Mouse (Mus musculus): ENCODE results near the gene Txnip. TPM values are rescaled to one million over a fixed set of nuclear protein-coding genes. Genes with fewer than 3 reads are reported as not detected.
A peak's percentile ranks its signal among the peaks of the same experiment; 100 is the strongest.
"Not testable (repeated sequence)": the region's sequence is repeated elsewhere in the genome, so short reads cannot be mapped to it uniquely, and the experiment has no call there.

The Txnip gene
- total RNA-seq, 2 experiments from 2014 or later: 343 to 504 TPM

DNA sequence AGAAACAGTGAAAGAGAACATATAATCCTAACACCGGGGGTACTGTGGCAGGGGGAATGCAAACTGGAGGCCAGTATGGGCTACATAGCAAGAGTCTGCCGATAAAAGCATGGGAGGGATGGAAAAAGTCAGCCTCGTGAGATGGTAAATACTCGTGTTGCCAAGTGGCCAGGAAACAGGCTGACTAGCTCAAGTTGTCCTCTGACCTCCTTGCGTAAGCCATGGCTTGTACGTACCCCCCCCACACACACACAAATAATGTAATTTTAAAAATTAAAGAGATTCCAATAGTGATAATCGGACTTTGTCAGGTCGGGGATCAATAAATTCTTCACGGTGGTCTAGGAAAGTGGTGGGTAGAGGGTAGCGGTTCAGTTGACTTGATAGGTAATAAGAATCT, 35.6 kb downstream of the Txnip start:
- DNase-seq: peak; percentile 28

GRCm38 (mm10) chr3:96593790-96594560, 36.2 kb downstream of the Txnip start, which contains the start of gene Polr3gl:
Gene Polr3gl, minus strand, starts transcription at chr3:96594181.
- DNase-seq: peak; percentile 92

DNA sequence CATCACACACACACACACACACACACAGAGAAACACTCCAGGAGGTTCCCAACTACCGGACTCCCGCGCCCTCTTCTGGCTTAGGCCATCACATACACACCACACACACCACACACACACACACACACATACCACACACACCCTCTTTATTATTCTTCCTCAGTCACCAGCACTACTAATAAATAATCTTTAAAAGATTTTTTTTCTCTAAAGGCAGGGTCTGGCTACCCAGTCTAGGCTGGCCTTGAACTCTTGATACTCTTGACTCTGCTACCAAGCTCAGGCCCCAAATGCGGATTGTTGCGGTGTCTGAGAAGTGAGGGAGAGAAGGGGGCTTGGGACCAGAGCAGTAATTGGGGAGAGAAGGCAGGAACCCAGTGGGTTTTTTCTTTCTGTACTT, 37.1 kb downstream of the Txnip start:
- DNase-seq: no peak

- DNase-seq: no peak
These were observed 37.9 kb downstream of the Txnip start for GRCm38 (mm10) chr3:96595661-96596060.

DNA sequence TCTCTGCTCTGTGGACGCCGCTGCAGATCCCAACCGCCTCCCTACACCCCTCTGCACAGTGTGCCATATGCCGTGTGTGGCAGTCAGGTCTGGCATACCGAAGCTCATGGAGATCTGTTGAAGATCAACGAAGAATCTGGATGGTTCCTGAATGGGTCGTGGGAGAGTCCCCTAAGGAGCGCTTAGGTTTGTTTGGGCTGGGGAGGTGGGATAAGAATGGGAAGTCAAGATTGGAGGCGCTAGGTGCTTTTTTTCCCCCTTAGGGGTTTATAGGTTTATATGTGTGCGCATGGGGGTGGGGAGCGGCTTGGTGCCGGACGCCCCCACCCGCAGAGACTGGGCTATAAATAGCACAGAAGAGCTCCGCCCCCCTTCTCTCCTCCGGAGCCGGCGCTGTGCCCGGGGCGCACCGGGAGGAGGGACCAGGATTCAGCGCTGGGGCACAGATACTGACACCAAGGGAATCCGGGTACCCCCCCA, 38.5 kb downstream of the Txnip start, which contains the start of gene Ankrd34a:
TSS of gene Ankrd34a (plus strand) at position 409 of the 480 bp plus-strand sequence.
- DNase-seq: peak; percentile 52

DNA sequence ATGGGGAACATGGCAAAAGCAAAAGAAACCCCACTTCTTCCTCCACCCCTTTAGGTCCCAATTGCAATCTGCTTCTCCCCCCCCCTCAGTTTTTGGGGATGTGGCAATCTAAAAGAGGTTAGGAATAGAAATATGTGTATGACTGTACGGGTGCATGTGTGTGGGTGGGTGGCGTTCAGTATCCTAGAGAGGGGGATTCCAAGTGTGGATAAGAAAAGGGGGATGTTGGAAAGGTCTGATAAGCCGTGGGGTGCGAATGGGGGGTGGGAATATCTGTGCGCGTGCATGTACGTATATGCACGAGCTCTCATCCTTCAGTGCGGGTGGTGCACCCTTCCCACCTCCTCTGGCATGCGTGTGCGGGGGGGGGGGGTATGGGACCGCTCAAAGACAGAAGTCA, 39.1 kb downstream of the Txnip start:
- DNase-seq: no peak

- peak; percentile 26 for DNase-seq
These were observed 39.7 kb downstream of the Txnip start for GRCm38 (mm10) chr3:96597435-96597891.

GRCm38 (mm10) chr3:96598156-96599068, 40.7 kb downstream of the Txnip start:
- DNase-seq: peak; percentile 76

DNA sequence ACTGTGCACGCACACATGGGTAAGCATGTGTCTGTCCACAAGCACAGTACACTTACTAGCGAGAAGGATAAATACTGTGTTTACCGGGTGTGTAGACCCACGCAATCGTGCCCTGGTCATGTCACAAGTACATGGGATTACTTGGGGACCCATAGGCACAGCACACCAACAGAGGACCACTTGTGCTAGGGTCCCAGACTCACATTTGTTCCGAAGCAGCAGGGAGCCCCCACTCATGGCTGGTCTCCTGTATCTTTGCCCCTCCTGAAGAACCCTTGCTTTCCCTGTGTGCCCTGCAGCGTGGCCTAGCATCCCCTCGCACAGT, 41.3 kb downstream of the Txnip start:
- no peak for DNase-seq

DNA sequence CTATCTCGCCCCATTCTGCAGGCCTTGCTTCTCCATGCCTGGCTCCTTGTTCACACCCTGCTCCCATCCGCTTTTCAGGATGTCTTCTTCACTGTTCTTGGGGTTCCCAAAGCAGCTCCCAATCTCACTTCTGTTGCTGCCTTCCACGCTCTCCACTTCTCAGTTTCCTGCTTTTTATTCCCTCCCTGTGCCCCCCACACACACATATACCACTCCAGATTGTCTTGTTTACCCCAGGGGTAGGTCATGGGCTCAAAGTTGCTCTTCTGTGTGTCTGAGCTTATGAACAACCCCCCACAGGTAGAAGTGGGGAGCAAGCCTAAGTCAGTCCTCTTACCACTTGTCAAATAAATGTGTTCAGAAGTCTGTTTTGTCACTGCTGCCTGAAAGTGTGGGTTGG, 41.7 kb downstream of the Txnip start:
- no peak for DNase-seq

- peak; percentile 96 for DNase-seq
These were observed 43.0 kb downstream of the Txnip start, which contains the start of gene Lix1l for GRCm38 (mm10) chr3:96600639-96601250. Gene Lix1l, plus strand, starts transcription at chr3:96601149.

GRCm38 (mm10) chr3:96601251-96601787, 43.6 kb downstream of the Txnip start:
- peak; percentile 73 for DNase-seq

DNA sequence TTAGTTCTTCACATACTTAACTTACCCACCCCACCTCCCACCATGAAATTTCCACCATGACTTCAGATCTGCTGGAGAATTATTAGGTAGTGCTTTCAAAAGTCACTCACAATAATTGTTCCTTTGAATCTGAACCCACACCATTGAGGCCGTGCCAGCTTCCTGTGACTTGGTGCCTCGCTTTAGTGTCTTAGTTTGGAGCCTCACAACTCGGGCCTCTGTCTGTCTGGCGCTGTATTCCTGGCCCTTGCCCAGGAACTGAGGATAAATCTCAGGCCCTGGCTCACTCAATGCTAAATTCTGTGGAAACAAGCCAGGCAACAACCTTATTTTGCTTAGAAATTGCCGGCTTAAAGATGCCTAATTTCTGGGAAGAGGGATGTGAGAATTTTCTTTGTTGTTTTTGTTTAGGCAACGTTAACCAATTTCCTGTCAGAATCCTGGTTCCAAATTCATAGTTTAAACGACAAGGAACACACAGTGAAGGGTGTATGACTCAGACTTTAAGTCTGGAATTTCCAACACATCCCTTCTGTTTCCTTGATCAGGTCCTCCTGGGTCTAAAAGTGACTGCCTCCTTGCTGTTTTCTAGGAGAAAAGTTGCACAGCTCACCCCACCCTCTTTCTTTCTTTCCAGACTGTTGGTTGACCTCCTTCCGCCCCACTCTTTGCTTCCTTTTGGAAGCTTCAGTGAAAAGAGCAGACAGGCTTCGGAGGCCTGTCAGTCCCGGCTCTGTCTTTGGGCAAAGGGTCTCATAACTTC, 44.4 kb downstream of the Txnip start:
- DNase-seq: peak; percentile 25

- no peak for DNase-seq
These were observed 44.9 kb downstream of the Txnip start for GRCm38 (mm10) chr3:96602704-96603084.

DNA sequence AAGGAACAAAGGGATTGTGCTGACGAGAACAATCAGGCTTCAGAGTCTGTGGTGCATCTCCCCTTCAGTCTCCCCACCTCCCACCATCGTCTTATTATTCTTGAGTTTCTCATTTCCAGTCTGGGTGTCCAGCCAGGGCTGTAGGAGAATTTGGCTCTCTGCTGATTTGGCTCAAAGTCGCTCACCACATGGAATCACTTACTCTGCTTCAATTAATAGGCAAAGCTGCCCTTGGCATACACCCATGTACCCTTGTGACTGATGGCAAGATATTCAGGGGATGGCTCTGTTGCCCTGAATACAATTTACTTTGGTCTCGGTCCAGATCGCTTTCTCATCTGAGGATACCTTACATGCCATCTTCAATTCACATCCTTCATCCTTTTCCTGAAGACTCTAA, 45.6 kb downstream of the Txnip start:
- DNase-seq: peak; percentile 25

GRCm38 (mm10) chr3:96606007-96606406, 48.2 kb downstream of the Txnip start:
- not testable (repeated sequence) for DNase-seq

- no peak for DNase-seq
These were observed 48.9 kb downstream of the Txnip start for GRCm38 (mm10) chr3:96606618-96607017.

Data from gastrocnemius, postnatal 25 days (tissue).